Mouse (Mus musculus) erythroid progenitor cell, adult 5-6 weeks (primary cell): Measurements from ENCODE around the gene Cep104. TPM values are rescaled to one million over a fixed set of nuclear protein-coding genes. Genes with fewer than 3 reads are reported as not detected.

ENCODE experiments used
- ATAC-seq: replicated peaks from 2 replicates; pipeline ENCODE4 v1.8.0; 2016; ENCODE audit warnings: moderate number of reproducible peaks, mild to moderate bottlenecking, moderate TSS enrichment, inconsistent platforms; ENCODE audit not compliant: poor library complexity, low FRiP score, severe bottlenecking
- total RNA-seq, 2 experiments: library from RNA; stranded (forward) in 1 of 2; stranded (reverse) in 1 of 2; fragments of 150-400 nt in 1 of 2; fragments of 186-747, 209-891 nt in 1 of 2; gene quantifications; 2 replicates each; pipeline versions ENCODE4 v1.2.3 to v1.2.4; 2015 to 2017; ENCODE audit warnings: low replicate concordance in 2 of 2

Gene Cep104
- total RNA-seq, 2 experiments from 2014 or later: 5.0 to 13.8 TPM

DNA sequence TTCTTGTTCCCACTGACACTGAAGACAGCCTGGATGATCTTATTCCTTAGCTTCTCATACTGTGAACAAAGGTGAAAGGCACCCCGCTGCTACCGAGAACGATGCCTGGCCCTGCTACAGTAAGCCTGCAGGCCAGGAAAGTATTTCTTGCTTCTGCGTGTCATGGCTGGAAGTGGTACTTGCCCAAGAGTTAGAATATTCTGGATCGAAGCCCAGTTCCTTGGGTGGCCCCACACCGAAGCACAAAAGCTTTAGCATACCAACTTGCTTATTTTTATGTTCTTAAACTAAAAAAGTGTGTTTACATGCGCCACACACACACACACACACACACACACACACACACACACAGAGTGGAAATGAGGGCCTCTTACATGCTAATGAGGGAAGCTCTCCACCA is 53.1 kb downstream of the Cep104 start:
- ATAC-seq: no peak

DNA sequence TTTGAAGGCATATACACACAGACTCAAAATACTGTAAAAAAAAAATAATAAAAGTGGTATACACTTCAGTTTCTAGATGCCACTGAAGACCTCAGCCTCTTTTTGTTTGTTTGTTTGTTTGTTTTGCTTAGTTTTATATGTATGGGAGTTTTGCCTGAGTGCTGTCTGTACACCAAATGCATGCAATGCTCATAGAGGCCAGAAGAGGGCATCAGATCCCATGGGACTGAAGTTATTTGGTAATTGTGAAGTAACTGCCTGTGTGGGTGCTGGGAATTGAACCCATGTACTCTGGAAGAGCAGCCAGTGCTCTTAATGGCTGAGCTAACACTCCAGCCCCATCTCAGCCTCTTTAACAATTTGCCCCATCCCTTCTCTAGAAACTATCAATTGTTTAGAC is 53.7 kb downstream of the Cep104 start:
- ATAC-seq: no peak

DNA sequence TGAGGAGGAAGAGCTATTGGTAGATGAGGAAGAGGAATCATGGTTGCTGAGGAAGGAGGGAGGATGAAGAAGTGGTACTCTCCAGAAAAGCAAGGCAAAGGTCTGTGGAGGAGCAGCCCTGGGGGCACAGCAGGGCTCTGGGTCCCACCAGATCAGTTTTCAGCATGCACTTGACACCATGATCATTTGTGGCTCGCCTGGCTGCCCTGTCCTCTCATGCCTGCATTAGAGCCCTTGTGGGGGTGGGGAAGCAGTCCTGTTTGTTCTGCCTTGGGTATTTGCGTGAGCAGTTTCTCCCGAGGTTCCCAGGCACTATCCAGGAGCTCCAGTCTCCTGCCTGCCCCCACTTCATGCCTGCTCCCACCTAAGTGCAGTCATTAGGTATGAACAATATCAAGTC is 62.1 kb downstream of the Cep104 start:
- no peak for ATAC-seq

DNA sequence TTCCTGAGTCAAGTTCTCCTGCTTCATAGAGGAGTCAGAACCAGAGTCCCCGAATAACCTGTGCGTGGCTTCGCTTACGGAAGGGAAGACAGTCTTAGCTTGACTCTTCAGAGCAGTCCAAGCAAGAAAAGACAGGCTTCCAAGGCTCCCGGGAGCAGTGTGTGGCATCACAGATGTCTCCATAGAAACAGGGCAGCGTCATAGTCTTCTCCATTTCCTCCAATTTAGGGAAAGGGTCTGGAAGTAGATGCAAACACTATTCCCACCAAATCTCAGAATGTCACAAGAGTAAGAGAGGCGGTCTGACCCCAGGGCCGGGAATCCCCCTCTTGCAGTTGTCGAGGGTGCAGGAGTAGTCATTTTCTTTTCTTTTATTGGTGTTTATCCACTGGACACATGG is 67.6 kb downstream of the Cep104 start, which contains the start of gene Ccdc27:
Gene Ccdc27, minus strand, starts transcription at position 101 of the 400 bp plus-strand sequence.
- no peak for ATAC-seq

DNA sequence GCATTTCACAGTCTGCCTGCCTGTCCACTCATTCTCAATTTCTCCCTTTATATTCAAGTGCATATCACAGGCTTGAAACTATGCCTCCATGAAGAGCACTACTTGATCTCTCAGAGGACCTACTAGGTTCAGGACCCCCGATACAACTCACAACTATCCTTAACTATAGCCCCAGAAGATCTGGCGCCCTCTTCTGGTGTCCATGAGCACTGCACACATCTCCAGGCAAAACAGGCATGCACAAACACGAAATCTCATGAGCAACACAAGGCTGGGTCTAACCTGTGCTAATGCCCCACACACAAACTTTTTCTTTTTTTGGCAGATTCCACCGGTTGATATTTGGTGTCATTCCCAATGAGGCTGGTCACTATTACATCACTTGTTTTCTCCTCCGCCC is 70.8 kb downstream of the Cep104 start:
- no peak for ATAC-seq

DNA sequence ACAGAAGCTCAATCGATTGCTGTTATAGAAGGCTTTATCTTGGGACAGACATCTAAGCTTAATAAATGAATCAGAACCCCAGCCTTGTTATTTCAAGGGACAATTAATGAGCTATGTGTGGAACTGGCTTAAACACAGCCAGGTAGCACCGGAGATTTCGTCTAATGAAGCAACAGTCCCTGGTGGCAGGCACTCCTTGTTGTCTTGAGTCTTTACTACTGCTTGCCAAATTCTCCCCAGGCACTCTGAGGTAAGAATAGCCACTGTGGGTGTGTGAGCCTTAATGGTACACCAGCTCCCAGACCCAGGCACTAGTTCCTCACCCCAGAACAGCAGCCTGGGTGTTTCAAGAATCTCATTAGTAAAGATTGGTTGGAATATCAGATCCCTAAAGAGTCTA is 76.4 kb downstream of the Cep104 start:
- no peak for ATAC-seq

DNA sequence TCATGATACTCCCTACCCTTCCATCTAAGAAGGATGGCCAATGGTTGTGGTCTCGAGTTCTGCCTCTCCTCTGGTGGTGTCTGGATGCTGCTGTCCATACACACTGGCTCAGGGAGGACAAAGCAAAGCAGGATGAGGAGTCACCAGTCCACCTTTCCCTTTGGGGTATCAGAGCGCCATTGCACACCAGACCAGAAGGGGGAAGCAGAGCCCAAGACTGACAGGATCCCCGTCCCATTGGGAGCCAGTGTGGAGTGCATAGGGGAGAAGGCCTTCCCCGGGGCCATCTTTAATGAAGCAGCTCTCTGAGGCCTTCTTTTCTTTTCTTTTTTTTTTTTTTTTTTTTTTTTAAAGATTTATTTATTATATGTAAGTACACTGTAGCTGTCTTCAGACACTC is 78.1 kb downstream of the Cep104 start:
- ATAC-seq: no peak

DNA sequence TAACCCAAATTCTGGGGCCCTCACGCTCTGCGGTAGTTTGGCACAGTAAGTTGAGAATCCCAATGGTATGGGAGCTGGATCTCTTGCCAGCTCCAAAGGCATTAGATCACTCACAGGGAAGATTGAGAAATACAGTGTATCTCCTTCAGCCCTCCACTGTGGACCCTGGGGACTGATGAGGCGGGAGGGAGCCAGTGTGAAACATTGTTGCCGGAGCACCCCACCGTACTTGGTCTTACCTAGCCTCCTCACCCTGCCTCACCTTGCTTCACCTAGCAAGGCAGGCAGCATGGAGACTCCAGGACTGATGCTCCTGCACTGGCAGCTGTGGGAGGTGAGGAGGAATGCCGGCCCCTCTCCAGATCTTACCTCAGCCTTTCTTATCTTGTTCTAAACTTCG is 80.5 kb downstream of the Cep104 start:
- no peak for ATAC-seq

DNA sequence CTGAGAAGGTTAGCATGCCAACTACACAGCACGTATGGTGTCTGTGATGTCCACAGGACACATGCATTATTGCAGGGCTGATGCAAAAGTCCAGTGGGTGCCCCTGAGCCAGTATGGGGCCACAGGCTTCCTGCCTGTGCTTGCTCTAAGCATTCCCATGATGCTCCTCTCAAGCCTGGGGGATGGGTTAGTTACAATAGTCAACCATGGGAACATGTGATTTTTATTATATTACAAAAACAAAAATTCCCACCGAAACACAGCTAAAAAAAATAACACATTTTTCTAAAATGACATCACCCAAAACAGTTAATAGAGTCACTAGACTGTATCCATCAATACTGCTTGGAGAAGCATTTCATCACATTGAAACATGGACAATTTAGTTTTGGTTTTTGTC is 81.1 kb downstream of the Cep104 start:
- ATAC-seq: no peak

DNA sequence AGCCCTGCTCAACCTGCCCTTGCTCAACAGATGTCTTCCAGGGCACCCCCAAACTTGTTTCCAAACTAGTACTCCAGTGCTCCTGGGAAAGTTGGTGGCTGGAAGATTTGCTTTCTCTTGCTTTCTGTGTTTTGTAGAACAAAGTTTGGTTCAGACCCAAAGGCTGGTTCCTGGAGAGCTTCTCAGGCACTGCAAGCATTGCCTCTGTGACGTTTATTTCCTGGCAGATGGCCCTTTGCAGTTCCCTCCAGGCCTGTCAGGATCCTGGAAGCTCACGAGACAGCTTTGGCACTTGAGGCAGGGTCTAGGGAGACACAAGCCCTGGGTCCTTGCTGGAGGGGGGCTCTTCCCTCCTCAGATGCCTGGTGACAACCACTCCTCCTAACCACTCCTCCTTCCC is 81.7 kb downstream of the Cep104 start:
- ATAC-seq: no peak

DNA sequence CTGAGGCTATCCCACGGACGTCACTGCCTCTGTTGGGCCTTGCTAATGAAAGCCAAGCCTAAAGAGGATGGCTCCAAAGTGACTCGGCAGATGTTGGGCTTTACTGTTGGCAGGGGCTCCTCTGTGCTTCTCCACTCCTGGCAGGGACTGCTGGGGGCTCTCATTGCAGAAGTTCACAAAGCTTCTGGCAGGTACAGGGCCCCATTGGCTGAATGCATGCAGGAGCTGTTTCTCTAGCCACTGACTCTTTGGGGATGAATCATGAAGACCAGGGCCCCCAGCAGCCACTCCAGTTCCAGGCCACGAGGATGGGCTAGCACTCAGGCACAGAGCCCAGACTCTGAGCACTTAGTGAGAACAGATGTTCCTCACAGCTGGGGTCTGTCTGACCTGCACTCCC is 82.7 kb downstream of the Cep104 start:
- ATAC-seq: no peak

Other genes starting within 250 kb of the Cep104 start
- 26.0 and 66.7 TPM in 2 replicates for gene A430005L14Rik, start 18.0 kb upstream of the Cep104 start, total RNA-seq (2015; ENCODE audit: low replicate concordance)
- gene A430005L14Rik, start 18.0 kb upstream of the Cep104 start, total RNA-seq (2017; ENCODE audit: low replicate concordance): 17.5 and 39.3 TPM in 2 replicates
- gene Dffb, start 68 bp upstream of the Cep104 start, total RNA-seq (2015; ENCODE audit: low replicate concordance): 5.0 and 10.8 TPM in 2 replicates
- gene Dffb, start 68 bp upstream of the Cep104 start, total RNA-seq (2017; ENCODE audit: low replicate concordance): 3.3 and 7.1 TPM in 2 replicates
- 11.5 and 13.8 TPM in 2 replicates for gene Lrrc47, start 36.5 kb downstream of the Cep104 start, total RNA-seq (2015; ENCODE audit: low replicate concordance)
- gene Lrrc47, start 36.5 kb downstream of the Cep104 start, total RNA-seq (2017; ENCODE audit: low replicate concordance): 53.3 and 61.0 TPM in 2 replicates
- 62.0 and 72.9 TPM in 2 replicates for gene Smim1, start 51.0 kb downstream of the Cep104 start, total RNA-seq (2015; ENCODE audit: low replicate concordance)
- 26.7 and 39.6 TPM in 2 replicates for gene Smim1, start 51.0 kb downstream of the Cep104 start, total RNA-seq (2017; ENCODE audit: low replicate concordance)
- not detected in 2 replicates for gene Ccdc27, start 67.5 kb downstream of the Cep104 start, total RNA-seq (2015; ENCODE audit: low replicate concordance)
- gene Ccdc27, start 67.5 kb downstream of the Cep104 start, total RNA-seq (2017; ENCODE audit: low replicate concordance): not detected in 2 replicates
- gene Trp73, start 165.0 kb downstream of the Cep104 start, total RNA-seq (2015; ENCODE audit: low replicate concordance): not detected in 2 replicates
- gene Trp73, start 165.0 kb downstream of the Cep104 start, total RNA-seq (2017; ENCODE audit: low replicate concordance): not detected in 2 replicates
- gene Wrap73, start 167.2 kb downstream of the Cep104 start, total RNA-seq (2015; ENCODE audit: low replicate concordance): 13.0 and 17.7 TPM in 2 replicates
- gene Wrap73, start 167.2 kb downstream of the Cep104 start, total RNA-seq (2017; ENCODE audit: low replicate concordance): 3.2 and 9.4 TPM in 2 replicates
- gene Tprgl, start 185.5 kb downstream of the Cep104 start, total RNA-seq (2015; ENCODE audit: low replicate concordance): 101 and 141 TPM in 2 replicates
- 113 and 126 TPM in 2 replicates for gene Tprgl, start 185.5 kb downstream of the Cep104 start, total RNA-seq (2017; ENCODE audit: low replicate concordance)
- not detected in 2 replicates for gene Megf6, start 195.5 kb downstream of the Cep104 start, total RNA-seq (2015; ENCODE audit: low replicate concordance)
- not detected in 2 replicates for gene Megf6, start 195.5 kb downstream of the Cep104 start, total RNA-seq (2017; ENCODE audit: low replicate concordance)